Mouse (Mus musculus): ENCODE data around the gene Plin4.

- TF ChIP-seq TAL1 (IDR thresholded peaks at IDR 0.05; ENCODE audit: low read length) (no peak), GATA1 (IDR thresholded peaks at IDR 0.05; ENCODE audit: low read length) (no peak)
These were observed 968 bp upstream of the Plin4 start for GRCm38 (mm10) chr17:56110571-56110970.
